Mouse (Mus musculus) hematopoietic stem cell, adult 5-6 weeks (primary cell): Measurements from ENCODE around the gene Copb1. TPM values are rescaled to one million over a fixed set of nuclear protein-coding genes. Genes with fewer than 3 reads are reported as not detected.

Experiments used
- ATAC-seq, 2 experiments: fragments of 125-278 bp in 1 of 2; replicated peaks in 1 of 2; 2 replicates each; pipeline ENCODE4 v1.8.0; 2016 to 2017; ENCODE audit warnings: inconsistent platforms in 2 of 2, mild to moderate bottlenecking in 2 of 2, moderate number of reproducible peaks in 2 of 2, low read depth in 1 of 2, moderate TSS enrichment in 1 of 2; ENCODE audit not compliant: low FRiP score in 2 of 2, poor library complexity in 2 of 2, severe bottlenecking in 2 of 2, insufficient read depth in 1 of 2, low TSS enrichment in 1 of 2
- total RNA-seq: library from RNA; stranded (forward); fragments of 172-1452, 232-1000 nt; gene quantifications from 2 replicates; pipeline ENCODE4 v1.2.3, GENCODE M21; 2017

Gene Copb1
- total RNA-seq: 82.0 and 87.5 TPM in 2 replicates

DNA sequence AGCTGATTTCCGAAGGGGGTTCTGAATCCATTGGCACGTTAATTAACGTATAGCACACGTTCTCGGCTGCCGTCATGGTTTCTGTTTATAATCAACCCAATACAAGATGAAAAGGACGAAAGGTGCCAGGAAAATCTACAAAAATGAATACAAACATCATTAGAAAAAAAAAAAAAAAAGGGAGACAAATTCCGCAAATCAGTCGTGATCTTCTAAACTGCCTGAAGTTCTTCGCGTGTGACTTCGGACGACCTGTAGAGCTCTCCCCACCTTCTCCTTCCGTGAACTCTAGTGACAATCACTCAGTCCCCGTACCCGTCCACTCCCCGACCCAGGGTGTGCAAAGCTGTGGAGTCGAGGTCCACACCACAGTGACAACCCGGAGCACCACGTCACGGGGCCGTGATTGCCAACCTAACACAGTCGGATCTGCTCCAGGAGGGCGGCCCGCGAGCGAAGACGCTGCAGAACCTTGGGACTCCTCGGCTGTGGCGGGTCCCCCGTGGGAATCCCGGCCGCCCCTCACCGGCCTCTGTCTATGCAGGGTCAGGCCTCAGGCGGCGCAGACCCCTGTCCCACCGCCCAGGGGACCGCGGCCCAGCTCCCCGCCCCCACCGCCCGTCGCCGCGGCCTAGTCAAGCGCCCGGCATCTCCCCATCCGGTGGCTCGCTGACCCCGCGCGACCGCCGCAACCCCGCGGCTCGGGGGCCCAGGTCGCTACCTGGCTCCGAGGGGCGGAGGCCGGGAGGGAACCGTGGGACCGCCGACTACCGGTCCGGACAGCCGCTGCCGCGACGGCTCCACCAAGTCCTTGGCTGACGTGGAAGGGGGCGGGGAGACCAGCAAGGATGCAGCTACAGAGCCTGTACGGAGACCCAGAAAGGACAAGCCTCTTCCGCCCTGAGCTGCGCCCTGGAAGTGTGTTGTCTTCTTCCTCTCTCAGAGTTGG lies at the start of gene Copb1:
Gene Copb1, minus strand, starts transcription at position 827 of the 949 bp plus-strand sequence.
- ATAC-seq: peak; percentile 98 to 99

DNA sequence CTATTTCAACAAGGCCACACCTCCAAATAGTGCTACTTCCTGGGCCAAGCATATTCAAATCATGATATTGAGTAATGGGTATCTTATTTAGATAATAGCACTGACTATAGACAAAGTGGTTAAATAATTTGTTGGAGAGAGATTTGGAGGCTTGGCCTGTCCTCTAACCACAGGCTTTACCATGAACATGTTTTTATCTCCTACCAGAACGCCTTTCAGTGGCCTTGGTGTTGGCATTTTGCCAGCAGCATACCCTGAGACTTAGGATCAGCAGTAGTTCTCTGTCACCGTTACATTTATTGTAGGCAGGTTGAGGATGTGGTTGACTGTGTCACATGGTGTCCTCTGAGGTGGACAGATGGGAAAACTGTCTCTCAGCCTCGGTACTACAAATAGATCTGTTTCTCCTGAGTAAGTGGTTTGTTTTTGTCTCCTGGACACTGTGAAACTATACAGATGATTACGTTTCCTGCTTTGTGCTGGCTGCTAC lies 46.8 kb upstream of the Copb1 start:
- peak; percentile 62 to 80 for ATAC-seq

DNA sequence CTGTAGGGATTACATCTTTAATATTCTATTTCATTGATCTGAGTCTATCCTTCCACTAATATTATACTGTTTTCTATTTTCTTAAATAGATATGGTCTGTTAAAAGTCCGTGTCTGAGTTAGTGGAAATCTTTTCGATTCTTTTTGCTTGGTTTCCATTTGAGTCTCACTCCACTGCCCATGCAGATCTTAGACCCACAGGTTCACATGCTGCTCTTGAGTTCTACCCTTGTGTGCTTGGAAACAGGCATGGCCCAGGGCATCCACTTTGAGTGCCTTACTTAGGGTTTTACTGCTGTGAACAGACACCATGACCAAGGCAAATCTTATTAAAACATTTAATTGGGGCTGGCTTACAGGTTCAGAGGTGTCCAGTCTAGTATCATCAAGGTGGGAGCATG lies 46.3 kb upstream of the Copb1 start:
- ATAC-seq: no peak

DNA sequence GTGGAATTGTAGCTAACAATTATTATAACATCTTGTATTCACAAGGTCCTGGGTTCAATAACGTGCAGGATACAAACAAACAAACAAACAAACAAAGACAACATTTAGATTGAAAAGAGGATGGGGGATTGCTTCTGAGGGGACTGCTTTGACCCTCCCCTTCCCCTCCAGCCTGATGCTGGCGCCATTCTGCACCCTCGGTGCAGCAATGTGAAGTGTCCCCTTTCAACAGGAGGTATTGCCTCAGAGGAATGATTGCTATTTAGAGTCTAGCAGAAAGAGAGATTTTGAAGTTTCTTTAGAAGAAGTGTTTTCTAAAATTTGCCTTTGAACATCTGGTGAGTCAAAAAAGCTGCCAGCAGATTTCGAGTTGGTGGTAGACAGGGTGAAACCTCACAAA lies 44.7 kb upstream of the Copb1 start:
- no peak for ATAC-seq

DNA sequence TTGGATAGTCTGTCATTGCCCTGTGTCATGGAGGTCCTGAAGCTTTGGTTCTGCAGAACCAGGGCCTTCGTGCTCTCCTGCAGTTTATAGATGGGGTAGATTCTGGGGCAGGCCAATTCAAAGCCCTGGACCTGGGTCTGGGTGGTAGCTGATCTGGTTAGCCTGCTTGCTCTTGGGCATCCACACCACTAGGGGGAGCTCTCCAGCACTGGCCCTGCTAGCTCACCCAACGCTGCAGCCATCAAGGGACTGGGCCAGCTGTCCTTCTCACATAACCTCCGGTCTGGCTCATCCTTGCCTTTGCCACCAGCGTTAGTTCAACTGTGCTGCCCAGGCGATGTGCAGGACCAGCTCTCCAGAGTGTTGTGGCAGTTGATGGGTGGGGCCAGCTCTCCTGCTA lies 40.2 kb upstream of the Copb1 start:
- no peak for ATAC-seq

DNA sequence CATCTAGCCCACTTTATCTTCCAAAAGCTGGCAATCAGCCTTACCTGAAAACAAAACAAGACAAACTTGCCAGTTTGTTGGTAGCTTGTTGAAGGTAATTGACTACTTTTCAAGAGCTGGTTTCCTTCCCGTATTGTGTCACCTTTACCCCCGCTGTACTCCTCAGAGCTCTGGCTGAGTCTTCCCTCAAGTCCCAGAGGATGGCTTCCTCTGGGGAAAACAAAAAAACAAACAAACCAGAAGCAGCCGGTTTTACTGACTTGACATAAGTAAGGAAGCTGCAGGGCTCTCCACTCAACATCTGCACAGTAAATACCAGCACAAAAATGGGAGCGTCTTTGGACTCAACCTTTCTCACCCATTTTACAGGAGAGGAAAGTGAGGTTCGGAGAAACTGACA lies 39.4 kb upstream of the Copb1 start:
- ATAC-seq: no peak

DNA sequence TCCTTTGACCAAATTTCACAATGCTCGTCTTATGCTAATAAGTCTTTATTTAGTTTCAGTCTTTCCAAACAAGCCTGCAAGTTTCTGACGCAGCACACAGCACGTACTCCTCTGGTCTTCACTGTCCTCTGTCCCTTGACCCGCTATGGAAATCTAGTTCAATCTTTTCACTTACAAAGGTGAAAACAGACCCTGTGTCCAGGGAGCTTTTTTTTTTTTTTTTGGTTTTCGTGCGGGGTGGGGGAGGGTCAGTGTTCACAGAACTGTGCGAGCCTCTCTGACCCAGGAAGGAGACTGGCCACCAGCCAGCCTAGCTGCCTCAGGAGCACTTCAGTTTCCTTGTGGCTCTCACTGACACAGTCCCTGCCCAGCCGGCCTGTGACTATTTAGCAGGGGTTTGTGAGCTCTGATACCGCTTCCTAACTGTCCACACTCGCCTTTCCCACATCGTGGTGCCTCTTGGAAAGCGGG lies 38.0 kb upstream of the Copb1 start:
- ATAC-seq: peak; percentile 39 to 50; a peak in 2 of 4 replicates

DNA sequence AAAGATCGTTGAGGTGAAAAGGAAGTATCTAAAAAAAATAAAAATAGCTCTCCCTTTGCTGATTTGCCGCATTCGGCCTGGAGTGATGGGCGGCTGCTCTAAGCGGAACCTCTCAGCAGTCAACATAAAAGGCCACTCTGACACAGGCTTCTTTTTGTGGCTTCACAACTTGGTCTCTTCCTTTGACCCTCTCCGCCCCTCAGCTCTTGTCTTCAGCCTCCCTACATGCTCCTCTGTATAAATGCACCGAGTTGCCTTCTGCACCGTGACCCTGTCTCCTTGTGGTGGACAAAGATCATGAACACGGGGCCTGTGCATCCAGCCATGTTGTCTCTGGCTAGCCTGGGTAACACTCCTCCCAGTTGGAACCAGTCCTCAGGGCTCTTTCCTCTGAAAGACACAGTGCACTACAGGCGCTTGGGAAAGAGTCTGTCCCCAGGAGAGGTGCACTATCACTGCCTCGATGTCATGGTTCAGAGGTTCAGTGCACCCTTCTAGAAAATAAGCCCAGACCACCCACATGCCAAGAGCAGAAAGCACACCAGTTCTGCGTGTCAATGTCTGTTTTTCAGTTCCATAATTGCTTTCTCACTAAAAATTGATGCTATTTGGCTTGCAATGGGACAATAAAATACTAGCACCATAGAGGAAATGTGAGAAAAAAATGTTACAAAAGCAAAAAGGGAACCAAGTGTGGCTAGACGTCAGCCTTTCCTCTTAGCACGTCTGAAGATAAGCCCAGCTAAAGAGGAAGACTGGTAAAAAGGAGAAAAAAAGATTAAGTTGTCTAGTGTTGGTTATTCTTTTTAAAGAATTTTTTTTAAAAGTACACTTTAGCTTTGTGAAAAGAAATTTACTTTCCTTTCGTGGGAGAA lies 37.2 kb upstream of the Copb1 start:
- peak; percentile 80 for ATAC-seq

DNA sequence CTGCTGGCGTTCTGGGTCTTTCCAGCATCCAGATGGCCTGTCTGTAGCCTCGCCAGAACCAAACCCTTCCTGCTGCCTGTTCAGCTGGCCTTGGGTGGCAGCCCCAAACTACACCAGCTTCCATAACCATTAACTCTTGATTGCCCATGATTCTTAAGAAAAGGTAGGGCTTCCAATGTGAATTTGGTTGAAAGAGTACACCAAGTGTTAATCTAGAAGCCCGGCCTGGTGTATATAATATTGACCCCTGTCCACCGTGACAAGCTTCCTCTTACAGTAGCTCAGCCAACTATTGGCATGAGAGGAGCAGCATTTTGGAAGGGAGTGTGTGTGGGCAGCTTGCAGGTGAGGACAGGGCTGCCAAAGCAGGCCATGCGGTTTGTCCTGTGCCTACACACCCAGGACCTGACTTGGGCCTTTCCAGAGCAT lies 35.6 kb upstream of the Copb1 start:
- no peak for ATAC-seq

DNA sequence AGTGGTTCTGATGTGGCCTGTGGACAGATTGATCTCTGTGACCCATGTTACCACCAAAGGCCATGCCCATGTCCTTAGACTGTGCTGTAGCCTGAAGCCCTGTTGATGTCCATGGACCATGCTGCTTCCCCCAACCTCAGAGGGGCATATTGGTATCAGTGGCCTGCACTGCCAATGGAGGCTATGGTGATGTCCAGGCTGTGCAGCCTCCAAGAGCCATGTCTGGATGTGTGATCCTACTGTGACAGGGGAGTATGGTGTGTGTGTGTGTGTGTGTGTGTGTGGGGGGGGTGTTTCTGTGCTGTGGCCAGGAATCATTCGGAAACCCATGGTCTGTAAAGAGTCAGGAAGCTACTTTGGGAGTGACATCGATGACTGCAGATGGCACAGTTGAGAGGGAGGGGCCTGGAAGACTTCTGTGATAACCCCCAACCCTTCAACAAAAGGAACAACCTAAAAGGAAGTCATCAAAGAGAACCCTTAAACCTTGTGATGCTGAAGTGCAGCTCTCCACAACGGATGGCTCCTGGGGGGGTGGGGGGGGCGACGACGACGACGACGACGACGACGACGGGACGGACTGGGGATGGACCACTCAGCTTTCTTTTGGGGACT lies 29.9 kb upstream of the Copb1 start:
- no peak for ATAC-seq

DNA sequence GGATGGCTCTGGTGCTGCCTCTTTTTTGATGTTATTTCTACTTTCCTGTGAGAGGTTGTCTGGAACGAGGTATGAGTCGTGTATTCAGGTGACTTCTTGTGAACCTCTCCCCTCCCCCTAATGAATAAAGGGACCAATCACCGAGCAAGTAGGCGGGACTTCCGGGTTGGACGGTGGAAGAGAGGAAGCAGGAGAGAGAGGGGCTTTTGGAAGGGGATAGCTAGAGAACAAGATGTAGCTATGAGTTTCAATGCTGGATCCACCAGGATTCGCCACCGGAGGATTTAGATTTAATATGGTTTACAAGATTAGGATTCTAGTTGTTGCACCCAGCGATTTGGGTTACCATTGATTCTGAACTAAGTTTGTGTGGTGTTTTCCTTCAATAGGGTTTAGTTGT lies 28.5 kb upstream of the Copb1 start:
- ATAC-seq: no peak

DNA sequence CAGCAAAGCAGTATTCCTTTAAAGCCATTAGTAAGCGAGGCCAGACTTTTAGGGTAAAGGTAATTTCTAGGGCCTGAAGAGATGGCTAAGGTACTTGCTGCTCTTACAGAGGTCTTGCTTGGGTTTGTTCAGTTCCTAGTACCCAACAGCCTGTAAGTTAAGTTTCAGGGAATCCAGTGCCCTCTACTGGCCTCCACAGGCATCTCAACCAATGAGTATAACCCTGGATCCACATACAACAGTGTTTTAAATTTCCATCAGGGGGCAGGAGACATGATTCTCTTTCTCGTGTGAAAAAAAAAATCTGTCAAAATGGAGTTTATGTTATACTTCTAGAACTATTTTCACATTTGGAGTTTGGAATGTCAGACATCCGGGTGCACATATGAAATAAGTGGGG lies 27.2 kb upstream of the Copb1 start:
- ATAC-seq: peak; percentile 89 to 92

DNA sequence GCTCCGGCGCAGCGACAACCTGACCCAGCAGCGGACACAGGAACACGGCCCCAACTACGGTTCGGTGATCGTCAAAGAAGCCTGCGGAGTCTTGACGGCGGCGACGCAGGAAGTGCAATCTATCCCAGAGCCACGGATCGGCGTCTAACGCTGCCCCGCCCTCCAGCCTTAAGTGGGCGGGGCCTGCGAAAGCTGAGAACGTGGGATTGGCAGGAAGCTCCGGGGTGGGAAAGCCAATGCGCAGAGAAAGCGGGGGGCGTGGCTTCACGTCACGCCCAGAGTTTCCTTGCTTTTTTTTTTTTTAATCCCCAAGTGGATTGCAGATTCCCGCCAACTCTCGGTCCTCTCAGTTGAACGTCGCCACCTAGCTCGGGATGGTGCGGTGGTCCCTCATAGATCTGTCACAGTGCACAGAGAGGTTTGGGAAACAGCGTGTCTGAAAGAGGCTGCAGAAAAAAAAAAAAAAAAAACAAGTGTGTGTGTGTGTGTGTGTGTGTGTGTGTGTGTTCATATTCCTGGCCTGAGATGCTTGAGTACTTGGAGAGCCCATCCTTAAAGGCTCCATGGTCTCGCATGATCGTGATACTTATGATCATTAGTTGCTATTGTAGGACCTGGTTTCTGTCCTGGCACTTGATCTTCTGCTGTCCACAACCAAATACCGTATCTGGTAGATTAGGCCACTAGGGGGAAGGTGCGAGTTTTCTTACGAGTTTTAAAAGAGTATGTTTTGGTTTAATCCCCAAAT lies 21.7 kb upstream of the Copb1 start, which contains the start of gene Psma1:
Gene Psma1, minus strand, starts transcription at position 114 of the 748 bp plus-strand sequence.
- ATAC-seq: peak; percentile 89 to 97

DNA sequence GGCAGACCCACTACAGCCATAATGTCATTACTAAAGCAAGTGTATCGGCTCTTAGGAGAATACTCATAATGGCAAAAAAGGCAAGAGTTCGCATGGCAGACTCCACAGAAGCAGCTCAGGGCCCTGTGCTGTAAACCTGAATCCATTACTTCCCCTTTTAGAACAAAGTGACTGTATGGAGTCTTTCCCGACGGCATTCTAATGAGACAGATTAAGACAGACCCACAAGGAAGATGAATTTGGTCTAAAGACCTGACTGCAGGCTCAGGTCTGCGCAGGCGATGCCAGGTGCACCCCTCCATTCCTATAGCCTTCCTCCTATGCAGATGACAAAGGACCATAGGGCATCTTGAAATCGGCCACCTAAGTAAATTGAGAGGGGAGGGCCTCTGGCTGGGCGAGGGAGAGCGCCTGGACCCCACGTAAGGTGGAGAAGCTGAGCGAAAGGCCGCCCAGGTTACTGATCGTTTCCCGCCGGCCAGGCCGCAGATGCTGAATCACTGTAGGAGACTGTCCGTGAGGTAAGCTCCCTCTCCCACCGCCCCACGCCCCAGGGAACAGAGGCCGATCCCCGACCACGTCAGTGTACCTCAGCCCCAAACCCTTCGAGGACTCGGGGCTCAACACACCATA lies 21.0 kb upstream of the Copb1 start:
- peak; percentile 60 to 66 for ATAC-seq

DNA sequence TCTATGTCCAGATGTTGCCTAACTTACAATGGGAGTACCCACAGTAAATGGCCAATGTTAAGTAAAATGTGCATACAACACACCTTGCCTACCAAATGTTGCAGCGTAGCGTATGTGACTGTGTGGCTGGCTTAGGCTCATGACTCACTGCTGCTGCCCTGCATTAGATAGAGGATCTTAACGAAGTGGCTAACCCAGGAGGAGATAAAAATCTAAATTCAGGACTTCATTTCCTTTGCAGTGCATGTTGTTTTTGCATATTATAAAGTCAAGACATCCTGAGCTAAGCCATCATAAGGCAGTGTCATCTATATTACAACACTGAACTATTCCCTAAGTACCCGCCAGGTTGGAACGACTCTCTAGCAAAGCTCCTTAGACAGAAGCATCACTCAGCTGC lies 13.9 kb upstream of the Copb1 start:
- no peak for ATAC-seq

DNA sequence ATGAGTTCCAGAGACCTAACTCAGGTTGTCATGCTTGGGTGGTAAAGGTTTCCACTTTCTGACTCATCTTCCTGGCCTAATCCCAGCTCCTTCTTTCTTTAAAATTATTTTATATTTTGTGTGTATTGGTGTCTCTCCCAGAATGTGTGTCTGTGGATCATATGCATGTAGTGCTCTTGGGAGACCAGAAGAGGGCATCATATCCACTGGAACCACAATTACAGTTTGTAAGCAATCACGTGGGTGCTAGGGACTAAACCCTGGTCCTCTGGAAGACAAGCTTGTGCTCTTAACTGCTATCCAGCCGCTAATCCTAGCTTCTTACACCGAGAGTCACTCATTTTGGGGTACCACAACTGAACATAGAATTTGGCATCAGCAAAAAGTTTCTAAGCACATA lies 2.8 kb downstream of the Copb1 start:
- no peak for ATAC-seq
